Mouse (Mus musculus): ENCODE data around the gene Atf6. TPM values are rescaled to one million over a fixed set of nuclear protein-coding genes. Genes with fewer than 3 reads are reported as not detected.
A peak's percentile ranks its signal among the peaks of the same experiment; 100 is the strongest.

Atf6 gene
- polyA plus RNA-seq, 1 experiment from 2014 or later: 7.5 TPM

GRCm38 (mm10) chr1:170855056-170855760 is 12.4 kb downstream of the Atf6 start:
- H3K4me3 ChIP-seq: no peak overlapping the region
- no peak overlapping the region for H3K27ac ChIP-seq (replicated peaks)
- 89% methylated on average over 13 of the region's 13 CpGs for WGBS
- peaks cover 7% of the 10 kb centered on the region for H3K36me3 ChIP-seq
- H3K9me3 ChIP-seq (replicated peaks): no peaks in the 10 kb centered on the region
- no peaks in the 10 kb centered on the region for H3K27me3 ChIP-seq (ENCODE audit: low read depth, poor library complexity, severe bottlenecking)
- no peaks in the 10 kb centered on the region for H3K4me1 ChIP-seq
- no peak for DNase-seq (ENCODE audit: low spot score)

- 96% methylated on average over 3 of the region's 3 CpGs for WGBS
Measured at GRCm38 (mm10) chr1:170853604-170854003, 14.0 kb downstream of the Atf6 start.

GRCm38 (mm10) chr1:170850637-170851624 is 16.6 kb downstream of the Atf6 start:
- H3K27ac ChIP-seq (replicated peaks): no peak overlapping the region
- DNase-seq (ENCODE audit: low spot score): no peak

More at GRCm38 (mm10) chr1:170853604-170854003, 14.0 kb downstream of the Atf6 start:
- H3K4me1 ChIP-seq: no peaks in the 10 kb centered on the region
- H3K27me3 ChIP-seq (ENCODE audit: low read depth, poor library complexity, severe bottlenecking): no peaks in the 10 kb centered on the region
- no peak overlapping the region for H3K27ac ChIP-seq (replicated peaks)
- H3K36me3 ChIP-seq: peaks cover 9% of the 10 kb centered on the region
- no peaks in the 10 kb centered on the region for H3K9me3 ChIP-seq (replicated peaks)
- no peak overlapping the region for H3K4me3 ChIP-seq
- DNase-seq (ENCODE audit: low spot score): no peak

GRCm38 (mm10) chr1:170850007-170850406 is 17.6 kb downstream of the Atf6 start:
- 91% methylated on average over 2 of the region's 2 CpGs for WGBS
- H3K9me3 ChIP-seq (replicated peaks): no peaks in the 10 kb centered on the region
- no peak overlapping the region for H3K27ac ChIP-seq (replicated peaks)
- no peak for DNase-seq (ENCODE audit: low spot score)
- no peaks in the 10 kb centered on the region for H3K27me3 ChIP-seq (ENCODE audit: low read depth, poor library complexity, severe bottlenecking)
- no peak overlapping the region for H3K4me3 ChIP-seq
- H3K36me3 ChIP-seq: peaks cover 9% of the 10 kb centered on the region
- 0 out of 2 replicates have a peak, but pooled peaks cover 3% of the 10 kb centered on the region for H3K4me1 ChIP-seq

More at GRCm38 (mm10) chr1:170850637-170851624, 16.6 kb downstream of the Atf6 start:
- Histone ChIP-seq H3K27me3 (ENCODE audit: low read depth, poor library complexity, severe bottlenecking) (no peaks in the 10 kb centered on the region), H3K36me3 (peaks cover 9% of the 10 kb centered on the region), H3K9me3 (replicated peaks) (no peaks in the 10 kb centered on the region), H3K4me1 (0 out of 2 replicates have a peak, but pooled peaks cover under 1% of the 10 kb centered on the region), H3K4me3 (no peak overlapping the region)
- WGBS: 89% methylated on average over 23 of the region's 23 CpGs

- Histone ChIP-seq H3K4me1 (peaks cover 7% of the 10 kb centered on the region; the same call in 1 of the 2 replicates), H3K27me3 (ENCODE audit: low read depth, poor library complexity, severe bottlenecking) (no peaks in the 10 kb centered on the region), H3K4me3 (no peak overlapping the region), H3K36me3 (peaks cover 5% of the 10 kb centered on the region), H3K27ac (replicated peaks) (no peak overlapping the region), H3K9me3 (replicated peaks) (no peaks in the 10 kb centered on the region)
- DNase-seq (ENCODE audit: low spot score): peak; percentile 15
- 44% methylated on average over 10 of the region's 10 CpGs for WGBS
Measured at GRCm38 (mm10) chr1:170845448-170846307, 21.9 kb downstream of the Atf6 start.

- peaks cover 7% of the 10 kb centered on the region; the same call in 1 of the 2 replicates for H3K4me1 ChIP-seq
- H3K9me3 ChIP-seq (replicated peaks): no peaks in the 10 kb centered on the region
- no peaks in the 10 kb centered on the region for H3K27me3 ChIP-seq (ENCODE audit: low read depth, poor library complexity, severe bottlenecking)
- peak; percentile 46 for DNase-seq (ENCODE audit: low spot score)
- H3K4me3 ChIP-seq: no peak overlapping the region
- WGBS: 50% methylated on average over 8 of the region's 8 CpGs
- no peak overlapping the region for H3K27ac ChIP-seq (replicated peaks)
- H3K36me3 ChIP-seq: no peaks in the 10 kb centered on the region; the same call in 1 of the 2 replicates
Measured at GRCm38 (mm10) chr1:170844380-170844779, 23.2 kb downstream of the Atf6 start.

- H3K36me3 ChIP-seq: no peaks in the 10 kb centered on the region; the same call in 1 of the 2 replicates
- no peak overlapping the region for H3K27ac ChIP-seq (replicated peaks)
- H3K27me3 ChIP-seq (ENCODE audit: low read depth, poor library complexity, severe bottlenecking): no peaks in the 10 kb centered on the region
- peaks cover 3% of the 10 kb centered on the region; the same call in 1 of the 2 replicates for H3K4me1 ChIP-seq
- no peak overlapping the region for H3K4me3 ChIP-seq
- DNase-seq (ENCODE audit: low spot score): no peak
- H3K9me3 ChIP-seq (replicated peaks): no peaks in the 10 kb centered on the region
Measured at GRCm38 (mm10) chr1:170839685-170840084, 27.9 kb downstream of the Atf6 start.

- Histone ChIP-seq H3K36me3 (peaks cover 8% of the 10 kb centered on the region; the same call in 1 of the 2 replicates), H3K27me3 (ENCODE audit: low read depth, poor library complexity, severe bottlenecking) (no peaks in the 10 kb centered on the region), H3K4me1 (no peaks in the 10 kb centered on the region), H3K9me3 (replicated peaks) (no peaks in the 10 kb centered on the region), H3K27ac (replicated peaks) (no peak overlapping the region), H3K4me3 (no peak overlapping the region)
- DNase-seq (ENCODE audit: low spot score): no peak
- 80% methylated on average over 9 of the region's 9 CpGs for WGBS
Measured at GRCm38 (mm10) chr1:170834756-170835155, 32.8 kb downstream of the Atf6 start.

- Histone ChIP-seq H3K4me3 (no peak overlapping the region), H3K36me3 (peaks cover 8% of the 10 kb centered on the region; the same call in 1 of the 2 replicates), H3K27me3 (ENCODE audit: low read depth, poor library complexity, severe bottlenecking) (no peaks in the 10 kb centered on the region), H3K4me1 (no peaks in the 10 kb centered on the region), H3K27ac (replicated peaks) (no peak overlapping the region), H3K9me3 (replicated peaks) (no peaks in the 10 kb centered on the region)
- no peak for DNase-seq (ENCODE audit: low spot score)
- 96% methylated on average over 1 of the region's 1 CpGs for WGBS
Measured at GRCm38 (mm10) chr1:170829781-170830180, 37.8 kb downstream of the Atf6 start.

GRCm38 (mm10) chr1:170829344-170829743 is 38.2 kb downstream of the Atf6 start:
- 90% methylated on average over 6 of the region's 6 CpGs for WGBS
- no peak for DNase-seq (ENCODE audit: low spot score)
- Histone ChIP-seq H3K4me1 (no peaks in the 10 kb centered on the region), H3K27ac (replicated peaks) (no peak overlapping the region), H3K27me3 (ENCODE audit: low read depth, poor library complexity, severe bottlenecking) (no peaks in the 10 kb centered on the region), H3K36me3 (peaks cover 8% of the 10 kb centered on the region; the same call in 1 of the 2 replicates), H3K4me3 (no peak overlapping the region), H3K9me3 (replicated peaks) (no peaks in the 10 kb centered on the region)

- Histone ChIP-seq H3K9me3 (replicated peaks) (no peaks in the 10 kb centered on the region), H3K36me3 (0 out of 2 replicates have a peak, but pooled peaks cover 4% of the 10 kb centered on the region), H3K4me3 (no peak overlapping the region), H3K27me3 (ENCODE audit: low read depth, poor library complexity, severe bottlenecking) (no peaks in the 10 kb centered on the region), H3K27ac (replicated peaks) (no peak overlapping the region), H3K4me1 (no peaks in the 10 kb centered on the region)
- 85% methylated on average over 14 of the region's 14 CpGs for WGBS
- DNase-seq (ENCODE audit: low spot score): no peak
Measured at GRCm38 (mm10) chr1:170820103-170820814, 47.3 kb downstream of the Atf6 start.
